Mouse (Mus musculus): ENCODE results near the gene Ranbp3l.

Gene Ranbp3l

DNA sequence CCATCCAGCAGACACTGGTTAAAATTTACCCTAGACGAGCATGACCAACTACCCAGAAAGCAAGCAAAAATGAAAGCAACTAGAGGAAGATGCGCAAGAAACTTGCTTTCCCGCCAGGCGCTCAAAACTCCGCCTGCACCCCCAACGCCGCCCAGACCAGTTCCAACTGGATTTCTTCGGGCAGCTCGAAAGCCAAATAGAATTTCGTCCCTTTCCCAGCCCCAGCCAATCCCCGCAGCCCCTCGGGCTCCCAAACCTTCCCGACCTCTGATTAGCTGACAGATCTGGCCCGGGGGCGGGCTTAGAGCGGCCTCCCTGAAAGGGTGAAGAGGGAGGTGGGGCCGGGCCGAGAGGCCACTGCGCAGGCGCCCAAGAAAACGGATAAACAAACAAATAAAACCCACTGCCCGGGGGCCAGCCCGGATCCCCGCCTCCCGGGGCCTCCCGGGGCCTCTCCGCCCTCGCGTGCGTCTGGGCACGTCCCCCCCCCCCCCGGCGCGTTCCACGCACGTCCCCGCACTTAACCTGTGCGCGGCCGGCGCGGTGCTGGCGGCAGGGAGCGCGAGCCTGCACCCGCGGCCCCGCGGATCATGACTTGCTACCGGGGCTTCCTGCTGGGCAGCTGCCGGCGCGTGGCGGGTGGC lies 103.3 kb downstream of the Ranbp3l start, which contains the start of gene Nadk2:
Gene Nadk2 (plus strand): TSS at position 349 of the 644 bp plus-strand sequence.
- DNase-seq (ENCODE audit: low spot score in 2 of 2): peak; percentile 96 to 99

DNA sequence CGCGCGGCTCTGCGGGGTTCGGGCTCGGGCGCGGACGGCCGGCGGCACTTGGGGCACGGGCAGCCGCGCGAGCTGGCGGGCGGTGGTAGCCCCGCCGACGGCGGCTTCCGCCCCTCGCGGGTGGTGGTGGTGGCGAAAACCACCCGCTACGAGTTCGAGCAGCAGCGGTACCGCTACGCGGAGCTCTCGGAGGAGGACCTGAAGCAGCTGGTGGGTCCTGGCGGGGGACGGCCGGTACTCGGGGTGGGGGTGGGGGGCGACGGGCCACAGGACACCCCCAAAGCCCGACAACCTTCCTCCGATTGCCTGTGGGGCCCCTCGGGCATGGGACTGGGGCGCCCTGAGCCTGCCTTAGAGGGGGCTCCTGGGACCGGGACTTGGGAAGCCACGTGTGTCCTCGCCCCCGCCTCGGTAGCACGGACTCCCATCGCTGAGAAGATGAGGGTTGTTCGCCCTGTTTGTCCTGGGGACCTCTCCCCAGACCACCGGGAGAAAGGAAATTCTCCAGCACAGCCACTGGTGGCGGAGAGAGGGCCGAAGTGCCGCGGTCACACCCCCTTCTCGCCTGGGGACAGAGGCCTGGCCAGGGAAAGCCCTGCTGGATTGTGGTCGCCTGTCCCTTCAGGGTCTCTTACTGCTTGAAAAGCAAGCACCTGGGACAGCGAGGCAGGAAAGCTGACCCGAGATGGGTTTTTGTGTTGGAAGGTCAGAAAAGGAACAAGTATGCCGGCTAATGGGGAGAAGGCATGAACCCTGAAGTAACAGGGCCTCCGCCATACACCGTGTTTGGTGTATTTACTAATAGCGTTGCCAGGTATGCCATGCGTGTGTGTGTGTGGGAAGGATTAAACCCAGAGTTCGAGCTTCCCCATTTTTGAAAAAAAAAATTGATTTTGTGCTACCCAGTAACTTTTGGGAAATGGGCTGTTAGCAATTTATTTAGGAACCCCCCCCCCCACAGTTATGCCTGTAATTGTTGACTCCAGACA lies 104.1 kb downstream of the Ranbp3l start:
- peak; percentile 43 to 51 for DNase-seq (ENCODE audit: low spot score in 2 of 2)

DNA sequence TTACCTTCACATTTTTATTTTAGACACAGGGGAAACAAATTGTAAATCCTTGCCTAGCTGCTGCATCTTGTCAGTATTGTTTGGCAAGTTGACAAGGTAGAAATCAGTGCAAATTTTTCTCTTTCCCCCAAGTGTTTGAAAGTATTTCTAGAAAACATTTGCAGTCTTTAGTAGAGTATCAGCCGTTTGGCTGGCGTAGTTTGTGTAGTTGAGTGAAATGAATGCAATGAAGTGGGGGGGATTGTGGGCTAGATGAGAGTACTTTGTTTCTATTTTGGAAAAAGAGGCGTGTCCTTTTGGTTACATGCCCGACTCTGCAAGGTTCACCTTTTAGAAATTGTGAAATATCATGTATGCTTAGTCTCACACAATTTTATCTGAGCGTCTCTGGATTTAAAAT lies 104.9 kb downstream of the Ranbp3l start:
- DNase-seq (ENCODE audit: low spot score in 2 of 2): no peak

DNA sequence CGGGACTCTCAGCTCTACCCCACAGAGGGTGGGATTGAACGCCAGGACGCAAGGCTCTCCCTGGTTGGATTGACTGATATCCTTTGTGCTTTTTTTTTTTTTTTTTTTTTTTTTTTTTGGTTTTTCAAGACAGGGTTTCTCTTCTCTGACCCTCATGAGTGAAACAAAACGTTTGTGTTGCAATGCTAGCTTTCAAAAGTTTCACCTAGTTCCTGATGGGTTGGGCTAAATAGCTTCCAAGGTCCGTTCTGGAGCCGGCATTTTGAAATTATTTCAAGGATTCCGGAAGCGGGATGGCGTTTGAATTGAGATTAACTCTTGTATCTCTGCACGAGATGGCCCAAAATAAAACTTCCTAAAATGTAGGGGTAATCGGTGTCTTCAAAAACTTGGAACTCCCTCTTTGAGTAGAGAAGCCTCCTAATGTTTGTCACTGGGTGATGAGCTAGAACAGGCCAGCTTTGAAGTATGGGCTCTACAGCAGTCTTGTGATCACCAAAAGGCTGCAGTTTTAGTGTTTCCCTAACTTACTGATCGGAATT lies 105.4 kb downstream of the Ranbp3l start:
- DNase-seq (ENCODE audit: low spot score in 2 of 2): no peak

DNA sequence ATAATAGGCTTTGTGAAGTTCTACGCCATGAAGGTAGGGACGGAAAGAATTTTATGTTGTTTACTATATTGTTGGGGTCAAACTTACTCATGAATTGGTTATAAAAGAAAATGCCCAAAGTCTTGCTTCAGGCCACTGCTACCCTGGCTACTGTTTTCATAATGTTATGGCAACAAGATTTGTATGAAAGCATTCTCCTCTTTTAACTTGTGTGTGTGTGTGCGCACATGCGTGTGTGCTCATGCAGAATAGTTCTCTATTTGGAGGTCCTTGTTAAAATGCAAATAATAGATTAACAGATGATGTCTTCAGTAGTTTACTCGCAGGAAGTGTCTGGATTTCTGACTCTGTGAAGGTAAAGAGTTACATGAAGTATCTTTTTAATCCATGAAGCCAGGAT lies 105.9 kb downstream of the Ranbp3l start:
- DNase-seq (ENCODE audit: low spot score in 2 of 2): no peak

DNA sequence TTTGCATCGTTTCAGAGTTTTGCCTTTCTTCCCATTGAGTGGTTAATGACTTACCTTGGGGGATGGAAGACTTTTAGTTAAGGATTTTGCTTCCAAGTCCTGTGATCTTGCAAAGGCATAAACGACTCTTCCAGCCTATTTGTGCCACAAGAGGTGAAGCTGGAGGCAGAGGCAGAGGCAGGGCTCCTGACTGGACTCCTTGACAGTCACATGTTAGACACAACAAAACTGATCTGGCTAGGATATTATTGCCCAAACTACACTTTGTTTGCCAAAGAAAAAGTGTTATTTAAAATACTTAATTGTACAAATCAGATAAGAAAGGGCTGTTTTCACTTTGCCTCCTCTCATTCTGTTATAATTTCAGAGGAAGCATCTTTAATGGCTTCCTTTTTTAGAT lies 106.4 kb downstream of the Ranbp3l start:
- no peak for DNase-seq (ENCODE audit: low spot score in 2 of 2)

DNA sequence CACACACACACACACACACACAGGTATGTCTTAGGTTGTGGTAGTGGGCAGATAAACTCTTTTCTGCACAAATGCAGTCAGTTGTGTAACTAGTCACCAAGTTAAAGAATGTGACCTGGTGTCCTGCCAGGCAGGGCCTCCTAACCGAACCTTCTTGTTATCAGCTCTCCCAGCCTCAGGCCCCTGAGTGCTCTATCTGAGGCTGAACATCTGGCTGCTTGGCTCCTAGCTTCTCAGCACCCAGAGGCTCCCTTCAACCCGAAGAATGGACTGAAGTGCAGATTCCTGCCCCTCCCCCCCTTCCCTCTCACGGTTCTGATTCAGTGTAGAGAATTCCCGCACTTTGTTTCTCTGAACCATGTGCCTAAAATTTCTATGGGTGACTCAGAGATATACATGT lies 106.9 kb downstream of the Ranbp3l start:
- peak; percentile 61 to 78 for DNase-seq (ENCODE audit: low spot score in 2 of 2)

DNA sequence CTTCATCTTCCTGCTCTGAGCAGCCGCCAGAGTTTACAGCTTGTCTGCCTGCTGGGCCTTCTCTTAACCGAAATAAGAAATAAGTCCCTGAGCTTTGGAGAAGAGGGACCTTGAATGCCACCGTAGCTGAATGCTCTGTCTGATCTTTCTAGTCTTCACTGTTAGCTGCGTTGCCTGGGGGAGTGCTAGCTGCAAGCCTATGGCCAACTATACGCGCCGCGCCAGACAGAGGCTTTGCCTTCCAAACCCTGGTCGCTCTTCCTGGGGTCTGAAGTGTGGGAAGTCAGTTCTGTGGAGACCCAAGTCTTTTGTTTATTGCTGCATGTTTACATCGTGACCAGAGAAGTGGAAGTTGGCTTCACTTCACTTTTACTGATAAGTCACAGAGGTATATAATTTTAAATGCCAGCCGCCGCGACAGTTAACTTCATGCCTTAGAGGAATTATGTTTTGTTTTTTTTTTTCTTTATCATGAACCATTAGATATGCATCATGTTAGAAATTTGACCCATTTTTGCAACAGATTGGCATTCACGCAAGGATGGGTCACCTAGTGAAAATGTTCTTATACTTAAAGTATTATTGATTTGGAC lies 108.0 kb downstream of the Ranbp3l start:
- no peak for DNase-seq (ENCODE audit: low spot score in 2 of 2)

DNA sequence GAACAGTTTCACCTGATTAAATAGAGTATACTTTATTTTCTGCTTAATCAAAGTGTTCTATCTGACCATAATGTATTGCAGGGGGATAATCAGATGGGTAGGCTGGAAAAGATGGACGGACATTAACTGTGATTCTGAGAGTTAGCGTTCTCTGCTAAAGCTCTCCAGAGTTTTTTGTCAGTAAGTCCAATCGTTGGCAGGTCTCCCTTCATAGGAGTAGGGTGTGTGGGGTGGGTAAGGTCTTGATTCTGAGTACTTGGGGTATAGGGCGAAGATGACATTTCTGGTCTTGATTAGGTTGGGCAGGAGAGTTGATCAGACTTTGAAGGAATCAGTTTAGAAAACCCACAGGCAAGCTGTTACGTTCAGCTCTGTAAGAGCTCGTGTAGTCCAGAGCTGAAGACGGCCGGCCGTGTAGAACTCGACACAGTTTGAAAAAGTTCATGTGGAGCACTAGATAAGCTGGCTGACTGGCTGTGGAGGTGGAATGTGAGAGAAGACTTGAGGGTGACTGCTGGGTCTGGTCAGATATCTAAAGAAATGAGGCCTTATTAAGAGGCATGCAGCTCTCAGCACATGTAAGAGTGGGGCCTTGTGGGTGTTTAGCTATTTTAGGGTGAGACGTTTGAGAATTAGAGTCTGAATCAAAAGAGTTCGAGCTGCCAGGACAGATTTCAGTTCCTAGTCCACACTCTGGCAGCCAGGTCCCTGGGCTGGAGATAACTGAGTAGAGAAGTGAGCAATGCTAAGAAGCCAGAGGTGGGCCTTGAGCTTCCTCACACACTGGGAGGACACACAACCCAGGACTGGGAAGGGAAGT lies 110.9 kb downstream of the Ranbp3l start:
- DNase-seq (ENCODE audit: low spot score in 2 of 2): peak; percentile 21 to 49

DNA sequence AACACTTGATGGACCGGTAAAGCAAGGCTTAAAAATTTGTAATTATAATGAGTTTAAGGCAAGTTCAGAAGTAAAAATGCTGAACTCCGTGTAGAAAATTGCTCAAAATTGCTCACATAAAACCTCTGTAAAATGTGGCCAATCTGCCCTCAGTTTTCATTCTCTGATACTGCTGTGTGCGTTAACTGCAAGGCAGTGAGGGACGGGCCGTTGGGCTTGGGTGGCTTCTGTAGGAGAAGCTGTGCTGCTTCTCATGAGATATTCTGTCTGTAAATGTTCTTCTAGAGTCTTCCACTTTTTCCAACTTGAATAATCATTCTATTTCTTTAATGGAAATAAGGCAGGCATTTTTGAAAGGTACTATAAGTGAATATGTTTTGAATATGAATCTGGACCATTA lies 111.9 kb downstream of the Ranbp3l start:
- no peak for DNase-seq (ENCODE audit: low spot score in 2 of 2)

DNA sequence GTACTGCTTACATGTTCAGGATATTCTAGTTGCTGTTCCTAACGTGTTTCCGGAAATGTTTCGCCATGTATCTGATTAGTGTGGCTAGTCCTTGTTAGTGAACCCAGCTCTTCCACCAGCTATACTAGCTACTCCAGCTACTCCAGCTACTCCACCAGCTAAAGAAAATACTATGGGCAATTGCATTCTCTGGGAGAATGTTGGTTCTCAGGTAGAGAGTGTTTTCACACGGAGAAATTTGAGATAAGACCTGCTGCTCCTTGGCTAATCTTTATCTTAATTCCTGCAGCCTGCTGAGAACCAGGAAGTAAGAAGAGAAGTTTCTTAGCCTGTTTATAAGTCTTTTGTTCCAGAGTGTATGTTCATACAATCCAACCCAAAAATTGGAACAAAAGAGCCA lies 112.5 kb downstream of the Ranbp3l start:
- DNase-seq (ENCODE audit: low spot score in 2 of 2): no peak

DNA sequence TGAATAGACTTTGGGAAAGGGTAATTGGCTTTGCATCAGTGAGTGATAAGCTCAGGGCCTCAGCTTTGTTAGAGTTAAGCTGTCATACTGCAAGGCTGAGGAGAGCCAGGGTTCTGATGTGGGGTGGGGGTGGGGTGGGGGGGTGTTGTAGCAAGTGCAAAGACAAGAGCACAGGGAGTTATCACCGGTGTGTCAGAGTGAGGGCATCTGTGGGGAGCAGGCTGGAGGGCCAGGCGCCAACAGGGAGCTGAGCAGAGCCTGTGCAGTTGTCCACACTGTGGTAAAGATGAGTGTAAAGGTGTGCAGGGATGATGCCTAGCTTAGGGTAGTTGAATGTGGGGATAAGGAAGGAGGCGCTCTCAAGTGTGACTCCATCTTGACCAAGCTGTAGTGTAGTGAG lies 113.5 kb downstream of the Ranbp3l start:
- no peak for DNase-seq (ENCODE audit: low spot score in 2 of 2)

DNA sequence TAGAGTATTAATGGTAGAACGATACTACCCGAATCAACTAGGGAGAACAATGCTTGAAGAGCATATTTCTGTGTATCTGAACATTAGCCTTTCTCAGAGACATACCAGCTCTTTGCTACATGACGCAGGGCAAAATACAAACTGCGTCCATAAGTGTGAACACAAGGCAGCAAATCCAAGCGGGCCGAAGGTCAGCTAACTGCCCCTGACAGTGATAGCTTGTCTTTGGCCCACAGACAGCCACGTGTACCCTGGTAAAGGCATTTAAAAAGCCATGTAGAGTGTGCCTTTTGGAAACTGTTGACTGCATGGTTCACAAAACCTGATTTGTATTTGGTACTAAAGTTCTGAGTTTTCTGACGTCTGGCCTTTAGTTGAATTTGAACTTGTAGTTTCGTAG lies 115.0 kb downstream of the Ranbp3l start:
- no peak for DNase-seq (ENCODE audit: low spot score in 2 of 2)

DNA sequence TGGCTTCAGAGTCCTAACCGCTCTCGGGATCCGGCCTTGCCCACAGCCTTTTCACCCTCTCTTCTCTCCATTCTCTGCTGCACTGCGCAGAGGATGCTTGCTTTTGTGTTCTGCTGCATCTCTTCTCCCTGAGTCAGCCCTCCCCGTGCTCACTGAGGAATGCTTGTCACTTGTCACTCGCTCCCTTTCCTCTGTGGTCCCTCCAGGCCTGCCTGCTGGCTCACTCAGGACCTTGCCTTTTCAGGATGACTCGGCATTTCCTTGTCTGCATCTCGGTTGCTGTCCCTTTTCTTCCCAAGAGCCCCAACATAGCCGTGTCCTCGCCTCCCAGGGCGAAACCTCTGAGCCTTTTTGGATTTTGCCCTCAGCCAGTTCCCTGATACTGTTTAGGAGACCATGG lies 119.1 kb downstream of the Ranbp3l start:
- peak; percentile 16 to 38 for DNase-seq (ENCODE audit: low spot score in 2 of 2)

DNA sequence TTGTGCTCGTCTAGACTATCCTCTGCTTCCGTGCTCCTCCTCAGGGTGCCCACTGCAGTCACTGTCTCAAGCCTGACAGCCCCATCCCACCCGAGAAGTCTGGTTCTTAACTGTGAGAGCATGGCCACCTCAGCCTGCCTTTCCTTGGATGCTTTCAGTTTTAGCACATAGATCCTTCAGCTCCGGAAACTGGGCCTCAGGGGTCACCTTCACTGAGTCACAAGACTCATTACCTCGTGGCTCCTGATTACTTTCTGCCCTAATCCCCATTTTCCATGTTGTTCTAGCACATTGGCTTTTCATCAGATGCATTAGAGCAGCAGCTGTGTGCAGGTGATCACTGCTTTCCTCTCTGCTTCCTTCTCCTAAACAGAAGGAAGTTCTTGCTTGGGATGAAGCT lies 119.7 kb downstream of the Ranbp3l start:
- no peak for DNase-seq (ENCODE audit: low spot score in 2 of 2)

DNA sequence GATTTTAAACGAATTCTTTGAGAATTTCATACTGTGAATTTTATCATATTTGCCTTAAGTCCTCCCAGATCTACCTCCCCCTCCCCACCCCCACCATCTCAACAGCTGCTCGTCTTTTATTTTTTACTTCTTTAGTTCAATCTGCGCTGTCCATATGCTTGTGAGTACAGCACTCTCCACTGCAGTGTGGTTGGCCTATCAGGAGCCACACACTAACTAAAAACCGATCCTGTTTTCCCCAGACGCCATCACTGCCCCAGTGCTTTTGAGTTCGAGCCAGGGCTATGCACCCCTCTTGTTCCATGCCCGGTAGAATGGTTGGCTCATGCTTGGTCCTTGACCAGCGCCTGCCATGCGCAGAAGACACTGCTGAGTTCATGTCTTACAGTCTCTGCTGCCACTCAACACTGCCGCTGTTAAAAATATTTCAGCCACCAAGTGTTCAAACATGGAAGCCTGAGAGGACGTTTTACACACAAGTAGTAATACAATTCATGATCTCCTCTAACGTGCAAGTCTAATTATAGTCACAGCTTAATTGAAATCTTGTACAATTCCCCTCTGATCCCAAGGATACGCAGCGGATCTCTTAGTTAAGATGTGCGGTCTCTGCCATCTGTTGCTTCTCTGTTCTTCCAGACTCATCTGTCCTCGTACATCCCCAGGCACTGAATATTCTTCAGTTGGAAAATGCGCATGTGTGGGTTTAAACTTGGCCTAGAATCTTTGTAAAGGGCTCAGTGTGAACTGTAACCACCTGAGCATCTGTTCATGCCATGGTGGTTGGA lies 120.3 kb downstream of the Ranbp3l start:
- DNase-seq (ENCODE audit: low spot score in 2 of 2): no peak

DNA sequence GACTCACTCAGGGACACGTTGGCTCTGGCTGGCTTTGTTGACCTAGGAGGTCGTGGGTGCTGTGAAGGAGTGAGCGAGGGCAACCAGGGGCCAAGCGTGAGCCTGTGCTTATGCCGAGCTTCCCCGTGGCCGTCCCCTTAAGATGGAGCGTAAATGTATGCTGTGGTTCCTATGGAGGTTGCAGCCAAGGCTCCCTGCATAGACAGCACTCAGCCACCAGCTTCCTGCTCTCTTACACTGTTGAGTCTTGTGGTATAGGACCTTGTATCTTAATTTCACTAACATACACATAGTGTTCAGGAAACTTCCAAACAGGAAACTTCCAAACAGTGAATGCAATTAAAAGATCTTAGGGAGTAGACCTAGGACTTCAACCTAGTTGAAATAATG lies 120.9 kb downstream of the Ranbp3l start:
- DNase-seq (ENCODE audit: low spot score in 2 of 2): no peak

DNA sequence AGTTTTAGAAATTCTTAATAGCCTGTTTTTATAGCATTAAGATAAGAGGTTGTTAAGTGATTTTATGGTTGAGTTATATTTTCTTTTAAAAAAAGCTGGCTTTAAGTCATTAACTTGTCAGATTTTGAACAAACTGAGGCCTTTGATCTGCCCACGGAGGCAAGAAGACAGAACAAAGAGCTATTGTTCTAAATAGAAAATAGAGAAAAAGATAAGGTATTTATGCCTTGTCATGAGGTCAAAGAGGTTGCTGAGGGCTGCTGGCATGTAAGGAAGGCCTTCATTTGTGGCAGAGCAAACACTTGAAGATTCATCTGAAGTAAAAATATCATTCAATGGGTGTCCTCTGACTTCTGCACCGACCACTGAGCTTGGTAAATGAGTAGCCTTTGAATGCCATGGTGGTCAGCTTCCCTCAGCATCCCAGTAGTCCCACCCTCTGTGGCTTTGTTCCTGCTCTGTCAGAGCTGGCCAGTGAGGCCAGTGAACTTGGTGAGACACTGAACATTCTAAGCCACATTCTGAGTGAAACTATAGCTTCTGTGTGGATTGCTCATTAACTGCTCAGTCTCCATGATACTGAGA lies 121.5 kb downstream of the Ranbp3l start:
- DNase-seq (ENCODE audit: low spot score in 2 of 2): no peak

DNA sequence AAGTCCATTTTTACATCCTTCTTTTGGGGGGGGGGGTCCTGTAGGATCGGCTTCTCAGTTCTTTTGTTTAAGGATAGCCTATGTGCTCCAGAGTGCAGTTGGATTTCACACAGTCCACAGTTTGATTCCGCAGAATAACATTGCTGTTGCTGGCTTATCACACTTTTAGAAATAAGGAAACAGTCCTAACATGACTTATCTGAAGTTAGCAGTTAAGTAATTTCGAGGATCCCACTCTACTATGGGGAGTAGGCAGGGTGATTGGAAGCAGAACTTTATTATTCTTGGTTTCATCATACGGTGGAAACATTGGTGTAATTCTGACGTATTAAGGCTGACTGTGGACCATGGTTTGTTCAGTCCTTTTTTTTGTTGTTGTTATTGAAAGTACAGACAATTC lies 122.9 kb downstream of the Ranbp3l start:
- no peak for DNase-seq (ENCODE audit: low spot score in 2 of 2)

Data from spleen, postnatal 36 days (tissue).